Mouse (Mus musculus) frontal cortex, postnatal 25 days (tissue): ENCODE data around the gene Tbxa2r.
A peak's percentile ranks its signal among the peaks of the same experiment; 100 is the strongest.

Source experiments
- DNase-seq, 2 experiments: peaks; one replicate each; pipeline ENCODE4 v3.0.0; 2022; ENCODE audit warnings: low spot score in 2 of 2

Gene Tbxa2r

DNA sequence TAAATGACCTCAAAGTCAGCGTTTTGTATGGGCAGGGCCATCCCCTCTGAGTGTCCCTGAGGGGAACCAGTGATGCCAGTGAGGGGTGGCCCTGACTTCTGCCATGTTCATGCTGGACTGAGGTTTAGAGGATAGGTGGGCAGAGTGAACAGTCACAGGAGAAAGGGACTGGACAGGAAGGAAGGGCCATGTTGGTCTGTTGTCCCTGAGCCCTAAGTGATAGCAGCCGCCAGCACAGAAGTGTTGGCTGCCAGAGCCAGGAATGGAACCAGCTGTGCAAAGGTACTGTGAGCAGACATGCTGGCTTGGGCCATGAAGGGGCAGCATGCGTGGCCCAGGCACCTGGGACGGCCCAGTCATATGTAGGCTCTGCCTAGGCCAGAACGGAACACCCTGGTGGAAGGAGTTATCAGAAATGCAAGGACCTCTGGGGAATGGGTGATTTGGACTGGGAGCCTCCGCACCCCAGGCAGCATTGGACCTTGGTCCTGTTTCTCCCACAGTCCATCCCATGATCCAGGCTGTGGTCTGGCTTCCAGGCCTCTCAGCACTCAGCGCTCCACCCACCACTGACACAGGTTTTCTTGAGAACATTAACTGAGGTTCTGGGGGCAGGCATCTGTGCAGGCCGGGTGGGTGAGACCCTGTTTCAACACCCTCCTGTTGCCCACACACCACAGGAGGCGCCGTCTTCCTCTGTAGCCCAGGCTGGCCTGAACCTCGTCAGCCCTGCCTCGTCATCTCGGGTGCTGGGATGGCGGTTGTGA is 28.8 kb upstream of the Tbxa2r start:
- DNase-seq = no peak

DNA sequence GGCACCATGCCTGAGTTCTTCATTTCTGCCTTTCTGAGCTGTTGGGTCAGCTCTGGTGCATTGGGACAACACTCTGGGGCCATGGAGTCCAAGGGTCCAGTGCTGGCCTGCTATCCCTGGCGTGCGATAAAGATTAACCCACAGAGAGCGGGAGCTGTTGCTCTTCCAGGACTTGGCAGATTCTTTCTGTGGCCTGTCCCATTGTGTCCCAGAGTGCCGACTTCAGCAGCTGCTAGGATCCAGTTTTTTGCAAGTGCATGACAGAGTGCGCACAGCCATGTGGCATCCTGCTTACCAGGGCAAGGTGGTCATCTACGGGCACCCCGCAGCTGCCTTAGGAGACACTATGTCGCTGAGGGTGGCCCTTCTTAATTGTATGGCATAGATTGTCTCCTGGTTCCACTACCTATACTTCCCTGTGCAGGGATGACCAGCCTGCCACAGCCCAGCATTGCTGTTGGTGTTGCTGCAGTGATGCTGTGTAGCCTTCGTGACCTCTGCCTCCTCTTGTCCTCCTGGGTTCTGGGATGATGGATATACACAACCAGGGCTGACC is 28.1 kb upstream of the Tbxa2r start:
- no peak for DNase-seq

DNA sequence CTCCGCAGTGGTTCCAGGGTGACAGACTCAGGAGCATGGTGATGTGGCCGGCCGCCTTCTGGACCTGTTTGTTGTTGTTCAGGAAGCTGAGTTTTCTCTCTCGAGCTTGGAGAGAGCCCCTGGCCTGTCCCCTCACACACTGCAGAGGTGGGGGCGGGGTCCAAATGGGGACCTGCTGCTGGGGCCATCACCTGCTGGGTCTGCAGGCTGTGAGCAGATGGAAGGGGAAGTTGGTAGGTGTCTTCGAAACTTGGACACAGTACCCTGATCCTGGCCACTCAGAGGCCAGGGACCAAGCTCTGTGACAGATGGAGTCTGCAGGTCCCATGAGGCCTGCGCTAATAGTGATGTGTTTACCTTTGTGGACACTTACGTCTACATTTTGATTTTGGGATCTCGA is 27.2 kb upstream of the Tbxa2r start:
- no peak for DNase-seq

- no peak for DNase-seq
These were observed 26.2 kb upstream of the Tbxa2r start for GRCm38 (mm10) chr10:81302288-81302687.

- DNase-seq = peak in 1 of 2 experiments; percentile 63
These were observed 25.7 kb upstream of the Tbxa2r start for GRCm38 (mm10) chr10:81302781-81303218.

- DNase-seq = no peak
These were observed 25.3 kb upstream of the Tbxa2r start for GRCm38 (mm10) chr10:81303258-81303657.

DNA sequence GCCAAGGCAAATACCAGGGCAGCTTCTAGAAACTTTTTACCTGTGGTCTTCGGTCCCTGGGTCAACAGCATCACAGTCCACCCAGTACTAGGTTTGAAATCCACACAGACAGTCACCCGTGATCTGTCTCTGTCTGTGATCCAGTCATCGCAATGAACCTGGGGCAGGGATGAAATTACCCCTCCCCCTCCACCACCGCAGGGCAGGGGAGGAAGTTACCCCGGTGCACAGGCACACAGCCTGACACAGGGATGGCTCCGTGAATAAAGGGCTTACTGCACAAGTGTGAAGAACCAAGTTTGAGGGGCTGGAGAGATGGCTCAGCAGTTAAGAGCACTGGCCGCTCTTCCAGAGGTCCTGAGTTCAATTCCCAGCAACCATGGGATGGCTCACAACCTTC is 24.8 kb upstream of the Tbxa2r start:
- no peak for DNase-seq

- DNase-seq = no peak
These were observed 23.8 kb upstream of the Tbxa2r start for GRCm38 (mm10) chr10:81304597-81305238.

GRCm38 (mm10) chr10:81305663-81306062 is 22.9 kb upstream of the Tbxa2r start:
- DNase-seq = no peak

GRCm38 (mm10) chr10:81306173-81306668 is 22.3 kb upstream of the Tbxa2r start:
- DNase-seq = no peak

- no peak for DNase-seq
These were observed 21.5 kb upstream of the Tbxa2r start for GRCm38 (mm10) chr10:81306837-81307682.

- DNase-seq = no peak
These were observed 19.0 kb upstream of the Tbxa2r start for GRCm38 (mm10) chr10:81309571-81309970.

DNA sequence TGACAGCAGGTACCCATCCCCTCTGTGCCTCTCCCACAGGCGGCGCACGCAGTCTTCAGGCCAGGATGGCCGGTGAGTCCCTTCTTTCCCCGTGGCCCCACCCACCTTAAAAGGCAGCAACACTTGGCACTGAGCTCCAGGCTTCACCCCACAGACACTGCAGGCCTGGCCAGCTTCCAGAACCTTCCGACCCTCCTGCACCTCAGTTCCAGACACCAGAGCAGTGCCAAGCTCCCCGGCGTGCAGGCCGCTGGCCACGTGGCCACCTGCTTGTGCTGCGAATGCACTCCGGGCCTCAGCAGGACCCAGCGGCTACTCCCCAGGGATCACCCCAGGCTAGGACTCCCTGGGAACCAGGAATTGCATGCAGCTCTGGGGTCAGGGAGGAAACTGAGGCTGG is 14.9 kb upstream of the Tbxa2r start:
- no peak for DNase-seq

DNA sequence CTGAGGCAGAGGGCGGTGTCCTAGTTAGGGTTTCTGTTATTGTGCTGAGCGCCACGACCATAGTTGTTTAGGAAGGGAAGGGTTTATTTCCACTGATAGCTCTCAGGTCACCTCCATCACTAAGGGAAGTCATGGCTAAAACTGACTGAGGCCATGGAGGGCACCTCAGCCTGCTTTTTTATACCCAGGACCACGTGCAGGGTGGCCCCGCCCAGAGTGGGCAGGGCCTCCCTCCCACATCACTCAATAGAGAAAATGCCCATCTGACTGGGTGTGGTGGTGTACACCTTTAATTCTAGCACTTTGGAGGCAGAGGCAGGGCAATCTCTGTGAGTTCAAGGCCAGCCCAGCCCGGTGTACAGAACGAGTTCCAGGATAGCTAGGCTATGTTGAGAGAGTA is 14.3 kb upstream of the Tbxa2r start:
- no peak for DNase-seq

DNA sequence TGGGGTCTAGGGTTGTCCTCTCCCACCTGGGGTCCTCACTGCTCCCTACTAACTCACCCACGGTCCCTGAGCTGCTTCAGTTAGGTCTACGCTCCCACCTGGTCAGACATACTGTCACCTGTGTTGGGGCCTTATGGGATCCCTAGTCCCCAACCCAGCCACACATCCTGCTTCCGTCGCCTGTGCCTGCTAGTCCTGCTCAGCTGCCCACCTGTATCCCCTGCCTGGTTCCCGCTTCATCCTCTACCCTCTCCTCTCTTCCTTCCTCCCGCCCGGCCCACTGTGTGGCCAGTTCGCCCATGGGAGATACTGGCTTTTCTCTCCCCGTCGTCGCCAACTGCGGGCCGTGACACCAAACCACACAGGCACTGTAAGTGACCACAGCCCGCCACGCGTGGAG is 12.9 kb upstream of the Tbxa2r start:
- no peak for DNase-seq

DNA sequence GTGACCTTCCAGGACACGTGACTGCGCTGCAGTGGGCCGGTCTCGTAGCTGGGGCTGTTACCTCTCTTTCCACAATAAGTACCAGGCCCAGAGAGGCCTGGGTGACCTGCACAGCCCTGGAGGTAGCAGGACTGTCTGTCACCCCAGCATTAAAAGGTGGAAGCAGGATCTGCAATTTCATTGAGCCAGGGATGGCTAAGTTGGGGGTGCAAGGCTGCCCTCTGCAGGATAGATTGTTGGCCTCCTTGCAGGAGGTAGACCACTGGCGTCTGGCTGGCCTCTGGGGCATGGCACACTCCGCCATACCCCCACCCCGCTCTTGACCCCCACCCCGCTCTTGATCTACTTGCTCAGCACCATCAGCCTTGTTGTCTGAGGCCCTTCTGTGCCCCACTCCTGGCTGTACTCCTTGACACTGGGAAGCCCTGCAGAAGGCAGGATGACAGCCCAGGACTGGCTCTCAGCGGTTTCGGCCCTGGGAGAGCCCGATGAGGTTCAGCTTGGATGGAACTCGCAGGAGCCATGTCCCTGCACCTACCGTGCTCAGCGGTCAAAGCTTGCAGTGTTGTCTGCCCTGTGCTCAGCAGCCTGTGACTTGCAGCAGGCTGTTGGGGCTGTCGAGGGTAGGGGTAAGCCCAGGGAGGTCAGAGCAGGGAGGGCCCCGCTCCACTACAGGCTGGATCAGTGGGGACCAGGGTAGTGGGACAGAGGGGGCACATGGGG is 12.0 kb upstream of the Tbxa2r start:
- DNase-seq = no peak

DNA sequence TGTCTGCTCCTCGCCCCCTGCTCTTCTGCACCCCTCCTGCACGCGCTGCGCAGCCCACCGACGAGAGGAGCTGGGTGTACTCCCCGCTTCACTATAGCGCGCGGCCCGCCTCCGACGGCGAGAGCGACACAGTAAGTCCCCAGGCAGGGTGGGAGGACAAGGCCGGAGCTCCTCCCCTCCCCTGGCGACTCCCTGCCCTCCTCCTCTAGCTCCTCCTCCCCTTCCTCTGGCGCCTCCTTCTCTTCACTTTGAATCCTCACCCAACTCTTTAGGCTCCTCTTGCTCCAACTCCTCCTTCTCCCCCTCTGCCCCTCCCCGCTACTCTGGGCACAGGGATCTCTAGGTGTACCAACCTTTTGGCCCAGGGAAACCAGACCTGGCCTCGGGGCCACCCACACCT is 11.3 kb upstream of the Tbxa2r start:
- DNase-seq = no peak

DNA sequence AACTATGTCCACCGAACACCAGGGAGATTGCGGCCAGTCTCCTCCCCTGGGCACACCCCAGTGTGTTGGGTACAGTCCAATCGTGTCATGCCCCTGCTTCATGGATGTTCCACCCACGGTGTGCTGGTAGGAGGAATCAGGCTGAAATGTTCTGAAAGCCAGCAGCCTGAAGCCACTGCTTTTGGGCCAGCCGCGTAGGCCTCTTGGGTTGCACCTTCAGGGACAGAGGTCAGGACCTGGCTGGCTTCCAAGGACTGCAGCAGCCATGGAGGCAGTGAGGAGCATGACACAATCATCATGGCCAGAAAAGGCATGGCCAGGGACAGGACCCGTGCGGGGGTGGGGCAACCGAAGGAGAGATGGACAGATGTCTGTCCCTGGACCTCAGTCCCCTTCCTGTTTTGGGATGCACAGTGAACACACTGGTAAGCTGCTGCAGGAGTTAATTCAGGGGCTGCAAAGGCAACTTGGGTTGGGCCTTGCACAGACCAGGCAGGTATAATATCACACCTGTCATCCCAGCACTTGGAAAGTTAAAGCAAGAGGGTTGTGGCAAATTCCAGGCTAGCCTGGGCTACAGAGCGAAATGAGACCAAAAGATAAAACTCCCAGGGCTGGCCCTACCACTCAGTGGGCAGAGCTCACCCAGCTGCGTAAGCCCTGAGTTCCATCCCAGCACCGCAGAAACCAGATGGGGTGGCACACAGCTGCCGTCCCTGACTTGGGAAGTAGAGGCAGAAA is 9.8 kb upstream of the Tbxa2r start:
- no peak for DNase-seq

DNA sequence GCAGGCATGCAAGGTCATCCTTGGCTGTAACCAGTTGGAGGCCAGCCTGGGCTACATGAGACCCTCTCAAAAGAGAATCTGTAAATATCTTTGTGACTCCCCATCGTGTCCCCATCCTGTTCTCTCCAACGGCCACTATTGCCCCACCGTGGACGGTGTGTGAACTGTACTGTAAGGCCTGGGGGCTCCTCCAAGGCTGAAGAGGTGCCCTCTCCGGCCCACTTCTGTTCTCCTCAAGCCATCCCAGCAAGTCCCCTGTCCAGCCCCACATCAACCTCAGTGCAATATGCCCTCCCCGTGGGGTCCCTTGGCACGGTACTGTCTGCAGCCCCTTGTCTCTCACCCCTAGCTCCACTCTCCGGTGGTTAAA is 9.2 kb upstream of the Tbxa2r start:
- no peak for DNase-seq

- peak in 1 of 2 experiments; percentile 43 for DNase-seq
These were observed 8.6 kb upstream of the Tbxa2r start for GRCm38 (mm10) chr10:81319741-81320549.
